Mouse (Mus musculus): ENCODE data around the gene Gm2174. TPM values are rescaled to one million over a fixed set of nuclear protein-coding genes. Genes with fewer than 3 reads are reported as not detected.

Gene Gm2174
- not detected for total RNA-seq (2021)

DNA sequence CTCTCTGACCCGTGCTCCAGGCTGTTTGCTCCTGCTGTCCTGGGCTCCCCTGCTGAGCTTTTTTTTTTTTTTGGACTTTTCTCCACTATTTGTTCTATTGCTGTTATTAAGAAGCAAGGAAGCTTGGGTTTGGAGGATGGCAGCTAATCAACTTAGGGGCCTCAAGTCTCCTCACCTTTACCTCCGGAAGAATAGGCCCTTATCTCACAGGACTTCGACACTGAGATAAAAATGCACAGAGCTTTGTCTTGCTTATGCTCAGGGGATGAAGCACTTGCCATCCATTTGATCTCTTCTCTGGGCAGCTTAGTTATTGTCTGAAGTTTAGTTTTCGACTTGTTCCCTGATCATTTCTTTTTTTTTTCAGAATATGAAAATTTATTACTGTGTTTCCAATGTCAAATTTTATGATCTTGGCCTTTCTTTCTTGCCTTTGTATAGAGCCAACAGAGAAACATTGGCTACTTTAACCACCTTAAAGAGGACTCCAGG lies at the start of gene Gm2174:
TSS of gene Gm2174 (plus strand) at position 442 of the 492 bp plus-strand sequence.
- intact Hi-C loops (cut with DNase I): no loop called here

DNA sequence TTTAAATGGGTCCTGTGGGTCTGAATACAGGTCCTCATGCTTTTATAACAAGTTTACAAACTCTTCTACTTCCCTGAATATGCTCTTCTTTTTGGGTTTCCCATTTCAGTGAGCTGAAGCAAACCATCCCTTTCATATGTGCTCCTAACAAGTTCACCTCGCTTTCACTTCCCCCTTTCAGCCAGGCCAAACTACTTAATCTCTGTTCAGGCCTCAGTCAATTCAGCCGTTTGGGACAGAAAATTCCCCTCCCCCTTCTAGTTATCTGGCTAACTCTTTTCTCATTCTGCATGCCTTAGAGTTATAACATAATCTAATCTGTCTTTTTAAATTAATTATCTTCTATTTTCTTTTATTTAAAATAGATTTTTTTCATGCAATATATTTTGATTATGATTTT lies 43.1 kb upstream of the Gm2174 start:
- intact Hi-C loops (cut with DNase I): no loop called here
- no peak for DNase-seq

More for the DNA sequence above, at the start of gene Gm2174:
- DNase-seq: no peak

DNA sequence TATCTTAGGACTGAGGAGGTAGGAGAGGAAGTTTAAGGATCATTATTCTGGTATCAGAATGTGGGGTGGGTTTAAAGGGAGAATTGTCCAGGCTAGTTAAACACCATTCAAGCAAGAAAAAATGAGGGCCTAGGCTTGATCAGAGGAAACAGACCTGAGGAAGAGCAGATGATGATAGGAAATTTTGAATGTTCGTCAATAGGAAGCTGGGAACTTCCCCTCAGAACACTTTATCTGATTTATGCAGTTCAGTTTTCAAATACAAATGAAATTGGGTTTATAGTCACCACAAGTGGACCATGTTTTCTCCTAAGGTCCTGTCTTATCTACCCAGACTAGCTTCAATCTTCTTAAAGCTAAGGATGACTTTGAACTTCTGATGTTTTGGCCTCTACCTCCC lies 42.3 kb upstream of the Gm2174 start:
- no peak for DNase-seq
- intact Hi-C loops (cut with DNase I): no loop called here

DNA sequence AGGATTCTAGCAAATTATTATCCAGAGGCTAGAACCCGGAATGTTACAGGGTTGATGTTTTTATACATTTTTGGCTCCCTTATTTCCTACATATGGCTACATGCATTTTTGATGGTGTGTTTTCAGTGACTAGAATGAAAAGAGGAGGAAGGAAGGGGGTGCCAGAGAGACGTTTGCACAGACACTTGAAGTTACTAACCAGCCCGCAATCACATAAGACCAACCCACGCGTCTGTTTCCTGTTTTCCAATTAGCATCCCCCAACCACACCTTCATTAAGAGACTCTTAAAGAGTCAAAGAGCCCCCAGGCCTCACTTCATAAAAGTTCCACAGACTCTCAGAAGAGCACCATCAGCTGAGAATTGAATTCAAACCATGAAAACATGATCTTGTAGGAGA lies 41.6 kb upstream of the Gm2174 start:
- no peak for DNase-seq
- intact Hi-C loops (cut with DNase I): no loop called here

DNA sequence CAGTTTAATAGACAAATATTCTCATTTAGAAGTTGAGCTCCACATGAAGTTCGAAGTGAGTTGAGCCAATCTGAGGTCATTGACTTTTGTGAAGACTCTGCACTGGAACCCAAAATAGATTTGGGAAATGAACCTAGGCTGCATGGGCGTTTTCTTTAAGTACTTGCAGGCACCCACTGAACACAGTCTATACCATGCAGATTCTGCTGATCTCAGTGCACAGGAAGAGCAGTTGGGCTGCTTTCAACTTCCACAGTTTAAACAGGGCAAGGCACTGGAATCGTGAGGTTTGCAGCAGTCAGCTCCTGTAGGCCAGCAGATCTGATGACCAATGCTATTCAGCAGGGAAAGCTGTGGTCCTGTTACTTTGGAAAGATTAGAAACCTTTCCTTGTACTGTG lies 31.5 kb upstream of the Gm2174 start:
- DNase-seq: no peak
- intact Hi-C loops (cut with DNase I): no loop called here

DNA sequence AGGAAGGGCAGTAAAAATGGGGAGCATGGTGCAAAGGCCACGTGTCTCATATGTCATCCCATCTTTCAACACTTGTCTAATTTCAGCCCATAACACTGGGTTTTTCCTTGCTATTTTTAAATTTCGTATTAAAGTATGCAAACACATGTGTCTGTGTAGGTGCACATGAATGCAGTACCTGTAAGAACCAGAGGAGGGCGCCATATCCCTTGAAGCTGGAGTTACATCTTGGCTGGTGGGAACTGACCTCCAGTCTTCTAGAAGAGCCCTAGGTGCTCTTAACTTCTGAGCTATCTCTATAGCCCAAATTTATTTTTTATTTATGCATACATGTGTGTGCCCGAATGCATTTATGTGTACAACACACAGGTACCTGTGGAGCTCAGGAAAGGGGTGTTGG lies 30.2 kb upstream of the Gm2174 start:
- no peak for DNase-seq
- intact Hi-C loops (cut with DNase I): no loop called here

DNA sequence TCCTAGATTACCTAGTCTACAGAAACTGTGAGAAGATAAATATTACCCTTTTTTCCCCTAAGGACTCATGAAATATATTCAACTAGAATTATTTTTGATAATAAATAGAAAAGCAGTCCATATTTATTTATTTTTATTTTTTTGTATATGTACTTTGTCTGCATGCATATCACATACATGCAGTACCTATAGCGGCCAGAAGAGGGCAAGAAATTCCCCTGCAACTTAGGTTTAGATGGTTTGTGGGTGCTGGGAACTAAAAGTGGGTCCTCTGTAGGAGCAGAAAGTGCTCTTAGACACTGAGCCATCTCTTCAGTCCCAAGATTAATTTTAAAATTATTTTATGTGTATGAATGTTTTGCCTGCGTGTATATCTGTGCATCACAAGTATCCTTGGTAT lies 17.2 kb upstream of the Gm2174 start:
- intact Hi-C loops (cut with DNase I): no loop called here
- no peak for DNase-seq

DNA sequence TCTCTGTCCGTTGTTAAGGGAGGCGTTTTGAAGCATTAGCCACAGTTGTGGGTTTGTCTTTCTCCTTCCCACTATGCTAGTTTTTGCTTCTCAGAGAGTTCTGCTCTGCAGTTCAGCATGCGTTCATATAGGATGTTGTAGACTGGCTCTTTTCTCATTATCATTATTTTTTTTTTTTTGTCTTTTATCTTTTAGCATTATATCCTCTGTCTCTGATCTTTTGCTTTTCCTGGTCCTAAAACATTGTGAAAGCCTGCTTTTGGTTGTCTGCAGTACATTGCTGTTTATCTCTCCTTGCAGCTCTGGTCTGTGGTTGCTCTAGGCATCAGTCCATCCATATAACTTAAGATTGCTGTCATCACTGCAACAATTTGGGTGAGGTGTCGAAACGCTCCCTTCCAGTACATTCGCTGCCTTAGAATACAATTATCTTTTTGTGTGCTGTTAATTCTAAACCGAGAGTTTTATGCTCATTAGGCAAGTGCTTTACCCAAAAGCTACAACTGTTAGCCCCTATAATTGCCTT lies 11.9 kb upstream of the Gm2174 start:
- intact Hi-C loops (cut with DNase I): no loop called here
- no peak for DNase-seq

DNA sequence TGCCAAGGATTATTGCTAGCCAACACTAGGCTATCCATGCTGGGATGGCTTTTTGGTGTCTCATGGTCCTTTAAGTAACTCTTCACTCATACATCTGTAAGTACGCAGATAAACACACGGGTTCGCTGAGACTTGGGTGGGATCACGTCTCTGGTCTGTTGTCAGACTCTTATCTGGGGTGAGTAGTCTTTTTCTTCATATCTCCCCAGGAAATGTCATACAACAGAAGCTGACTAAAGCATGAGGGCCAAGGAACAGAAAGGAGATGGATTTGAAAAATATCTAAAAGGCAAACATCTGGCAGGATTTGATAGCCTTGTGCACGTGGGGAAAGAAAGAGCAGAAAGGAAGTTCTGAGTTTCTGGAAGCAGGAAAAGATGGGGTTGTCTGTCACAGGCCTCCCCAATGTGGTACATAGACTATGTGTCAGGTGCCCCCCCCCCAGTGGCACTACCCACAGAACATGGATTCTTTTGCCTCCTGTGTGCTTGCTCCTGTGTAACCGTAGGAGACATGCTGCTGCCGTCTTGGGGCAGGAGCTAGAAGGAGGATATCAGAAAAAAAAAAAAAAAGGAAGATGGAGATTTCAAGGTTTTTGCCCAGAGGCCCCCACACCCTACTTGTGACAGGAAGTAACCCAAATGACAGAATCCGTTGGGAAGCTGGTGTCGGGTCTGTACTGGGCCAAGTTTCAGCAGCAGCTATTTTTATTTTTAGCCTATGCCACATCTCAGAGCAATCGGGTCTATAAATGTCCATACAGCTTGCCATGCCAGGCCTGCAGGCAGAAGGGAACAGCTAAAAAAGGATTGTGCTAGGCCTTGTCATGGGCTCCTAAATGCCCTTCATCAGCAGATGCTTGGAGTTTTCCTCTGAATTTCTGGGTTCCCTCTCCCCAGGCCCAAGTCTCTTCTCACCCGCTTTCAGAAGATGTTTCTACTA lies 1.0 kb upstream of the Gm2174 start:
- intact Hi-C loops (cut with DNase I): no loop called here
- no peak for DNase-seq

DNA sequence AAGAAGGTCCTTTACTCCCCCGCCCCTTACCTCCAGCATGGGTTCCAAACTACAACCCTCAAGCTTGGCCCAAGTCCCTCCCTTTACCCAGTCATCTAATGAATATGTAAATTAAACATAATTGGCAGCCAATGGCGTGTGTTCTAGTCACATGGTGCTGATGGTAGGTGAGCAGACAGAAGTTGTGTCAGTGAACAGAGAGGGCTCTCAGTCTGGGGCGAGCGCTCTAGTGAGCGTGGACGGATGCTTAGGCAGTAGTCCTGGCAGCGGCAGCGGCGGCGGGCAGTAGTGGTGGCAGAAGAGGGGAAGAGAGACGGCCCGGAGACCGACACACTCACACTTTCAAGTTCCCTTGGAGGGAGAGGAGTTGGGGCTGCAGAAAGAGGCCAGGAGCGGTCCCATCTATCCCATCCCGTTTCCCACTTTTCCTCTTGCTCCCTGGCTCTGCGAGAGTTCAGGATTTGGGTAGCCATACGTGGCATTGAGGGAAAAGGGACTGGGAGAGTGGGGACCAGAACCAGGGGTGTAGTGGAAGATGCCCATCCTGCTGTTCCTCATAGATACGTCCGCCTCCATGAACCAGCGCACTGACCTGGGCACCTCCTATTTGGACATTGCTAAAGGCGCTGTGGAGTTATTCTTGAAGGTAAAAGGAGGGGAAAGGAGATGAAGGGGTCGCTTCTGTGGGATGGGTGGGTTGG lies 7.1 kb downstream of the Gm2174 start, which contains the start of gene Ints6l:
TSS of gene Ints6l (plus strand) at position 187 of the 701 bp plus-strand sequence.
- intact Hi-C loops (cut with DNase I): no loop called here
- DNase-seq: peak; percentile 70

DNA sequence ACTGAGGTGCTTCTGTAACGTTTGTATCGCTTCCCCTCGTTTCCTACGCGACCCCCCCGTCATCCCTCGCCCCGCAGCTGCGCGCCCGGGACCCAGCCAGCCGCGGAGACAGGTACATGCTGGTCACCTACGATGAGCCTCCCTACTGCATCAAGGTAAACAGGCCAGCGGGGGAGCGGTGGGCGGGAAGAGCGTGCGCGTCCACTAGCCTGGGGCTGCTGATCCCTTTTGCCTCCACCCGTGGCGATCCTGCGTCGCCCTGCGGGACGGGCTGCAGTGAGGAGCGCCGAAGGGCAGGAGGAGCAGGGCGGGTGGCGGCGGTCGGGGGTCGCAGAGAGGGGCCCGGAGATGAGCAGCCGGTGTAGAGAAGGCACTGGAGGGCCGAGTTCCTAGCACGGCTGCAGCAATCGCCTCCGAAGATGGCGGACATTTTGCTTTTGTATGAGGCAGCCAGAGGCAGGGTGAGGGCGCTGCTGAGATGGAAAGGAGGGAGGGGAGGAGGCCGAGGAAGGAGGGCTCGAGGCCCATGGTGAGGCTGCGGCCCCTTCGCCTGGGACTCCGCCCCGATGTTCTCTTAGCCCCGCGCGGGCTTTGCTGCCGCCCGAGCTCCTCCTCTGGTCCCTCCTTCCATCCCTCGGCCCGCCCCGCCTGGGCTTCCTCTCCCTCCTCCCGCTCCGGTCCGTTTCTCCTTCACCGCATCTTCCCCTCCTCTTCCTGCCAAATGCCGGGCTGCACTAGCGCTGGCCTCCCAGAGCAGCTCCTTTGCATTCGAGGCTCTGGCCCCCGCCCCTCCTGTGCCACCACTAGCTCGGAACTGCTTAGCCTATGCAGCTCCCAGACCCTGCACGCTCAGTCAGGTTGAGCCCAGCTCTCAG lies 7.8 kb downstream of the Gm2174 start:
- intact Hi-C loops (cut with DNase I): no loop called here

DNA sequence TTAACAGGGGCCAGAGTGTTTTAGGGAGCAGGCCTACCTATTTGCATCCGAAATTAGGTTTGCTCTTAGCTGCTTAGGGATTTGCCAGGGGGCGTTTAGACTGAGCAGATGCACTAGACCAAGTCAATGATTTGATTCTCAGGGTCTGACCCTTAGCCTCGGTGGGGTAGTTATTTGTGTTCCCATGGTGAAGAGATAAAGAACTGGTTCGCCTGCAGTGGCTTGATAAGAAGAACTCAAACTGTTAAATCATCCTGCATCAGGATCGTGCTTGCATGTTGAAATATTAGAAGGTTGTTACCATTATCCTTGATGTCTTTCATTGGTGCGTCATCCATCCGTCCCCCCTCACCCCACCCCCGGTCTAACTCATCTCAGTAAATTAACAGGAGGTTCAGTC lies 8.6 kb downstream of the Gm2174 start:
- intact Hi-C loops (cut with DNase I): no loop called here
- DNase-seq: peak; percentile 0

More for the DNA sequence above, 7.8 kb downstream of the Gm2174 start:
- DNase-seq: peak; percentile 93

DNA sequence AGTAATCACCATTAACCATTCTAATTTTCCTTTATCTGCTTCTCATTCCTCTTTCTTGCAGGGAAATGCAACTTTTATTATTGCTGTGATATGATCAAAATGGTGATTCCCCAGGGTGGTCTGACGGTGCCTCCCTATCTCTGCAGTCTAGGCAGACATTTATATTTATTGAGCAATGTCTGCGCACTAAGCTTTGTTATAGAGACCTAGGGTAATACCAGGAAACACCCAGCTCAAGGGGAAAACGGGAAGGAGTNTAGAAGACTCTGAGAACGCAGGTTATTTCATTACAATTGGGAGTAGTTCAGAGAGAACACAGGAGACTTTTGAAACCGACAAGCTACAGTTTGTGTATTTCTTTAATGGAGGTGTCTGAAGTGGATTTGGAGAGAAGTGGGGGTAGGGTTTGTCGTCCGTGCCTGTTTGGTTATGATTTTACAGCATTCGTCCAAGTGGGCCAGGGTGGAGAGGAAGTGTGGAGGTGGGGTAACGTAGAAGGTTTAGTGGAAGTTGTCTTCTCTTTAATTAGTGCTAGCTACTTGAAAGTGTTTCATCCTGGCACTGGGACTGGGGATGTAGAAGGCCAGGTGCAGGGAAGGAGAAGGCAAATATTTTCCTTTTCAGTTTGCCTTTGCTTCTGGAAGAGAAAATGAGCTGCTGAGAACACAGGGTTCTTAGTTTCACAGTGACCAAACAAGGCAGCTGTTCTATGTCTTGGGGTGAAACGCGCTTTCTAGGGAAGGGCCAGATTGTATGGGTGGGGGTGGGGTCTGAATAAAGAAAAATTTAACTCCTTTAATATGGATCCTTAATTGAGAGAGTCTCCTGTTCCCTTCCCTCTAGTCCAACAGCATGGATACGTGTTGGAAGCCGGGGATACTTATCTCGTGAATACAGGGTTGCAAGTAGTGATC lies 14.5 kb downstream of the Gm2174 start:
- intact Hi-C loops (cut with DNase I): no loop called here
- DNase-seq: no peak

DNA sequence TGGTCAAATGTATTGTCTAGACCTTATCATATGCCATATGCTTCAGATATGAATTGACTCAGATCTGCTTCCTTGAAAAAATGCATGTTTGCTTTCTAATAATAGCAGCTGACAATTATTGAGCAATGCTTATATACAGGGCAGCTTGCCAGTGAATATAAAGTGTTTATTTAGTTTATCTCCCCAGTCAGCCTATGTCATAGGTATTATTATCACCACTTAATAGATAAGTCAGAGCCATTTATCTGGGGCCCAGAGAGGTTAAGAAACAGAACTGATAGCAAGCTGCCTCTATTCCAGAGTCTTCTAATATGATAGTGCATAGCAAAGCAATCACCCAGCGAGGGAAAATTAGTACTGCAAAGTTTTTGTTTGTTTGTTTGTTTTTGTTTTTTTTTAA lies 17.1 kb downstream of the Gm2174 start:
- intact Hi-C loops (cut with DNase I): no loop called here
- no peak for DNase-seq

DNA sequence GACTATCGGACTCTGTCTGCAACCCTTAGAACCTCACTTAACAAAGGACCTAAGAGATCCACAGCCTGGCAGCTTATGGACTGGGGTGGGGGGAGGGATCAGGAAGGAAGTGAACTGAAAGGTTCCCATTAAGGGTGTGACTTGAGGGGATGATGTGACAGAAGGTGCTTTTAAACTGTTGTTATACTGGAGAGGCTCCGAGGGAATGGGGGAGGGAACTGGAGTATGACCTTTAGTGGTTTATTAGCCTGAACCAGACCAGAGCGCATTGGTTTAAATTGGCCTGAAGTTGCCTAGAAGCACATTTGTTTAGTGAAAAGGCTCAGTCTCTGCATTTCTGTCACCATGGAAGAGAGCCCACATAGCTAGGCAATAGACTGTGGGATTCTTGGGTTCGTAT lies 19.9 kb downstream of the Gm2174 start:
- intact Hi-C loops (cut with DNase I): no loop called here
- DNase-seq: no peak

DNA sequence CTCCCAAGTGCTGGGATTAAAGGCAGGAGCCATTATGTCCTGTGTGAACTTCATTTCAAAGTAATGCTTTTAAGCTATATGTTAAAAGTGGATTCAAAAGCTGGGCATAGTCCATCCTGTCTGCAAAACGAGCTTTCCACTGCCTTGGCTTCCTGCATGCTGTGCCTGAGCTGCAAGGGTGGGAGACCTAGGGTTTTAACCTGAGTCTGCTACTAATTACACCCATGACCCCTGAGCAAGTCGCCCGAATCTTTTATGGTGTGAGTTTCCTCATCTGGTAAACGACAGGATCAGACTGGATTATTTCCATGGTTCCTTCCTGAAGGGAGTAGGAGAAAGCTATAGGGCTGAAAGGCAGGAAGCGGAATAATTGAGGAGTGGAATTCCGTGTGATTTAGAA lies 20.7 kb downstream of the Gm2174 start:
- DNase-seq: no peak
- intact Hi-C loops (cut with DNase I): no loop called here

DNA sequence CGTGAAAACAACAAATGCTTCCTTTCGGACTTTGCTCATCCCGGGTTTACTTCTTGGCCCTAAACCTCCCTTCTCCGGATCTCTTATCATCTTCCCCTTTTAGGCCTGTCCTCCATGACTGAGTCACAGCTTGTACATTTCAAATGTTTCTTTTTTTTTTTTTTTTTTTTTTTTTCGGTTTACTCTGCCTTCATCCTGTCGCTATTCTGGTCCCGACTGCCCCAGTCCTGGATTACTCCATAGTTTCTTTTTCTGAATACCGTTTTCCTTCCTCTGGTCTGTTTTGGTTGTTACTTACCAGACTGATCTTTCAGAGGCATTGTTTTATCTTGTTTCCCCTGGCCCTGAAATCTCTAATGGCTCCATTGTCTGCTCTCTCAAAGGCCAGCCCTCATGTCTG lies 26.3 kb downstream of the Gm2174 start:
- intact Hi-C loops (cut with DNase I): no loop called here
- DNase-seq: no peak

DNA sequence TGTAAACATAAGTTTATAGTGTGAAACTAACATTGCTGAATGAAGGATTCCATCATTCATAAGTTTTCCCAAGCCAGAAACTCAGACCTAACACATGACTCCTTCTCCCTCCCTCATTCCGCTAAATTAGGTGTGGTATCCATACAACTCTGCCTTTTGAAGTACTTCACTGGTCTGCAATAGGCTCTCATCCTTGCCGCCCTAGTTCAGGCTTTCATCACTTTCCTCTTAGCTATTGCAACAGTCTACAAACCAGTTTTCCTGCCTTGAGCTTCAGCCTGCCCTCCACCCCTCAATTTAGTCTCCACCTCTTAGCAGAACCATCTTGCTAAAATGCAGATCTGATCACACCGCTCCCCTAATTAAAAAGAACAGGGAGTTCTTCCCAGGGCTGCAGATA lies 29.8 kb downstream of the Gm2174 start:
- no peak for DNase-seq
- intact Hi-C loops (cut with DNase I): no loop called here

DNA sequence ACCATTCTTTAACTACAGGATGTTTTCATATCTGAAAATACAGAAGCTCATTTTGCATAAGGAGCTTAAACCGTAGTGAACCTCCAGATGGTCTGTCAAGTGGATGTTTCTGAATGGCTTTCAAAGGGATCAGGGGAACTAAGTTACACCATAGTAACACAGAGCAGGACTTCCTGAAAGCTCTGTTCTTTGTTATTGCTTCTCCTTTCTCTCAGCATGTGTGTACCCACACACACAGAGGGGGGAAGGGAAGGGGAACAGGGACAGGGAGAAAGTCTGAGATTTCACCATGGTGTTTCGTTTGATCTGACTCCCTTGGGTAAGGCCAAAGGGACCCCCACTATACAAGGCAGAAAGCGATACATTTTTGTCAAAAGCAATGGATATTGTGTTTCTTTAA lies 34.1 kb downstream of the Gm2174 start:
- intact Hi-C loops (cut with DNase I): no loop called here
- DNase-seq: no peak

Data from left cerebral cortex, postnatal 4 days (tissue).